Mouse (Mus musculus): ENCODE data around the gene Mcmbp. TPM values are rescaled to one million over a fixed set of nuclear protein-coding genes. Genes with fewer than 3 reads are reported as not detected.
A peak's percentile ranks its signal among the peaks of the same experiment; 100 is the strongest.
"Not testable (repeated sequence)": the region's sequence is repeated elsewhere in the genome, so short reads cannot be mapped to it uniquely, and the experiment has no call there.

Mcmbp gene
- polyA plus RNA-seq, 1 experiment from 2014 or later, result 54.7 TPM

- H3K4me3 ChIP-seq (ENCODE audit: low read depth, low read length), result no peak overlapping the region
- H3K4me1 ChIP-seq (replicated peaks; ENCODE audit: control insufficient read depth, insufficient read depth, low read length), result peaks cover 6% of the 10 kb centered on the region; the same call in 1 of the 2 replicates
- H3K36me3 ChIP-seq (ENCODE audit: control insufficient read depth, insufficient read depth, low read length), result peaks cover 4% of the 10 kb centered on the region; the same call in 1 of the 2 replicates
- no peak overlapping the region for H3K27ac ChIP-seq (ENCODE audit: low read depth, low read length)
- 77% methylated on average over 2 of the region's 2 CpGs for WGBS
- DNase-seq (ENCODE audit: low spot score), result no peak
- ATAC-seq (replicated peaks; ENCODE audit: low FRiP score), result no peak
- no peaks in the 10 kb centered on the region for H3K9me3 ChIP-seq (ENCODE audit: control insufficient read depth, low read length)
- no peaks in the 10 kb centered on the region for H3K27me3 ChIP-seq (replicated peaks; ENCODE audit: control insufficient read depth, insufficient read depth, low read length)
- H3K9ac ChIP-seq (ENCODE audit: low read depth, low read length), result no peak overlapping the region
- H3K4me2 ChIP-seq, result no peak overlapping the region
Observed at GRCm38 (mm10) chr7:128731585-128731984, 8.7 kb downstream of the Mcmbp start.

GRCm38 (mm10) chr7:128728738-128729137, 11.6 kb downstream of the Mcmbp start:
- H3K9me3 ChIP-seq (ENCODE audit: control insufficient read depth, low read length), result no peaks in the 10 kb centered on the region
- no peak for DNase-seq (ENCODE audit: low spot score)
- peaks cover 10% of the 10 kb centered on the region for H3K4me1 ChIP-seq (replicated peaks; ENCODE audit: control insufficient read depth, insufficient read depth, low read length)
- 0 out of 2 replicates have a peak, but pooled peaks cover 2% of the 10 kb centered on the region for H3K36me3 ChIP-seq (ENCODE audit: control insufficient read depth, insufficient read depth, low read length)
- H3K27ac ChIP-seq (ENCODE audit: low read depth, low read length), result no peak overlapping the region
- H3K27me3 ChIP-seq (replicated peaks; ENCODE audit: control insufficient read depth, insufficient read depth, low read length), result no peaks in the 10 kb centered on the region
- H3K4me2 ChIP-seq, result no peak overlapping the region
- ATAC-seq (replicated peaks; ENCODE audit: low FRiP score), result no peak
- no peak overlapping the region for H3K9ac ChIP-seq (ENCODE audit: low read depth, low read length)
- no peak overlapping the region for H3K4me3 ChIP-seq (ENCODE audit: low read depth, low read length)
- WGBS, result 82% methylated on average over 10 of the region's 10 CpGs

- no peak overlapping the region for H3K27ac ChIP-seq (ENCODE audit: low read depth, low read length)
- peaks cover 10% of the 10 kb centered on the region for H3K4me1 ChIP-seq (replicated peaks; ENCODE audit: control insufficient read depth, insufficient read depth, low read length)
- peaks cover 2% of the 10 kb centered on the region; the same call in 1 of the 2 replicates for H3K36me3 ChIP-seq (ENCODE audit: control insufficient read depth, insufficient read depth, low read length)
- no peaks in the 10 kb centered on the region for H3K27me3 ChIP-seq (replicated peaks; ENCODE audit: control insufficient read depth, insufficient read depth, low read length)
- no peak for DNase-seq (ENCODE audit: low spot score)
- H3K4me2 ChIP-seq, result no peak overlapping the region
- no peak overlapping the region for H3K9ac ChIP-seq (ENCODE audit: low read depth, low read length)
- no peak overlapping the region for H3K4me3 ChIP-seq (ENCODE audit: low read depth, low read length)
- WGBS, result 65% methylated on average over 5 of the region's 5 CpGs
- ATAC-seq (replicated peaks; ENCODE audit: low FRiP score), result no peak
- H3K9me3 ChIP-seq (ENCODE audit: control insufficient read depth, low read length), result no peaks in the 10 kb centered on the region
Observed at GRCm38 (mm10) chr7:128727701-128728100, 12.6 kb downstream of the Mcmbp start.

- no peak overlapping the region for H3K4me3 ChIP-seq (ENCODE audit: low read depth, low read length)
- H3K9me3 ChIP-seq (ENCODE audit: control insufficient read depth, low read length), result no peaks in the 10 kb centered on the region
- H3K27me3 ChIP-seq (replicated peaks; ENCODE audit: control insufficient read depth, insufficient read depth, low read length), result no peaks in the 10 kb centered on the region
- ATAC-seq (replicated peaks; ENCODE audit: low FRiP score) (no peak), DNase-seq (ENCODE audit: low spot score) (no peak)
- WGBS, result 81% methylated on average over 10 of the region's 10 CpGs
- peaks cover 2% of the 10 kb centered on the region; the same call in 1 of the 2 replicates for H3K36me3 ChIP-seq (ENCODE audit: control insufficient read depth, insufficient read depth, low read length)
- peaks cover 10% of the 10 kb centered on the region for H3K4me1 ChIP-seq (replicated peaks; ENCODE audit: control insufficient read depth, insufficient read depth, low read length)
- no peak overlapping the region for H3K27ac ChIP-seq (ENCODE audit: low read depth, low read length)
- H3K4me2 ChIP-seq, result no peak overlapping the region
- H3K9ac ChIP-seq (ENCODE audit: low read depth, low read length), result no peak overlapping the region
Observed at GRCm38 (mm10) chr7:128726999-128727398, 13.3 kb downstream of the Mcmbp start.

- no peaks in the 10 kb centered on the region for H3K9me3 ChIP-seq (ENCODE audit: control insufficient read depth, low read length)
- no peak overlapping the region for H3K27ac ChIP-seq (ENCODE audit: low read depth, low read length)
- peaks cover 2% of the 10 kb centered on the region; the same call in 1 of the 2 replicates for H3K36me3 ChIP-seq (ENCODE audit: control insufficient read depth, insufficient read depth, low read length)
- peaks cover 8% of the 10 kb centered on the region for H3K4me1 ChIP-seq (replicated peaks; ENCODE audit: control insufficient read depth, insufficient read depth, low read length)
- ATAC-seq (replicated peaks; ENCODE audit: low FRiP score) (no peak), DNase-seq (ENCODE audit: low spot score) (no peak)
- no peak overlapping the region for H3K4me2 ChIP-seq
- H3K27me3 ChIP-seq (replicated peaks; ENCODE audit: control insufficient read depth, insufficient read depth, low read length), result no peaks in the 10 kb centered on the region
- H3K9ac ChIP-seq (ENCODE audit: low read depth, low read length), result no peak overlapping the region
- WGBS, result 87% methylated on average over 9 of the region's 9 CpGs
- H3K4me3 ChIP-seq (ENCODE audit: low read depth, low read length), result no peak overlapping the region
Observed at GRCm38 (mm10) chr7:128725189-128725588, 15.1 kb downstream of the Mcmbp start.

- Histone ChIP-seq H3K27ac (ENCODE audit: low read depth, low read length) (no peak overlapping the region), H3K4me3 (ENCODE audit: low read depth, low read length) (no peak overlapping the region), H3K27me3 (replicated peaks; ENCODE audit: control insufficient read depth, insufficient read depth, low read length) (no peaks in the 10 kb centered on the region), H3K4me2 (no peak overlapping the region), H3K9me3 (ENCODE audit: control insufficient read depth, low read length) (no peaks in the 10 kb centered on the region), H3K4me1 (replicated peaks; ENCODE audit: control insufficient read depth, insufficient read depth, low read length) (peaks cover 8% of the 10 kb centered on the region), H3K9ac (ENCODE audit: low read depth, low read length) (no peak overlapping the region), H3K36me3 (ENCODE audit: control insufficient read depth, insufficient read depth, low read length) (peaks cover 2% of the 10 kb centered on the region; the same call in 1 of the 2 replicates)
- ATAC-seq (replicated peaks; ENCODE audit: low FRiP score) (peak; percentile 78), DNase-seq (ENCODE audit: low spot score) (no peak)
- WGBS, result 57% methylated on average over 4 of the region's 4 CpGs
Observed at GRCm38 (mm10) chr7:128724761-128725160, 15.5 kb downstream of the Mcmbp start.

- no peak overlapping the region for H3K9ac ChIP-seq (ENCODE audit: low read depth, low read length)
- no peak overlapping the region for H3K4me2 ChIP-seq
- H3K36me3 ChIP-seq (ENCODE audit: control insufficient read depth, insufficient read depth, low read length), result peaks cover 33% of the 10 kb centered on the region
- H3K4me3 ChIP-seq (ENCODE audit: low read depth, low read length), result no peak overlapping the region
- H3K4me1 ChIP-seq (replicated peaks; ENCODE audit: control insufficient read depth, insufficient read depth, low read length), result no peaks in the 10 kb centered on the region
- 74% methylated on average over 4 of the region's 4 CpGs for WGBS
- H3K27ac ChIP-seq (ENCODE audit: low read depth, low read length), result no peak overlapping the region
- H3K27me3 ChIP-seq (replicated peaks; ENCODE audit: control insufficient read depth, insufficient read depth, low read length), result no peaks in the 10 kb centered on the region
- no peak for ATAC-seq (replicated peaks; ENCODE audit: low FRiP score)
- DNase-seq (ENCODE audit: low spot score), result no peak
- H3K9me3 ChIP-seq (ENCODE audit: control insufficient read depth, low read length), result no peaks in the 10 kb centered on the region
Observed at GRCm38 (mm10) chr7:128717991-128718390, 22.3 kb downstream of the Mcmbp start.

- no peaks in the 10 kb centered on the region for H3K4me1 ChIP-seq (replicated peaks; ENCODE audit: control insufficient read depth, insufficient read depth, low read length)
- WGBS, result 33% methylated on average over 4 of the region's 4 CpGs
- DNase-seq (ENCODE audit: low spot score) (peak; percentile 59), ATAC-seq (replicated peaks; ENCODE audit: low FRiP score) (peak; percentile 61)
- no peaks in the 10 kb centered on the region for H3K9me3 ChIP-seq (ENCODE audit: control insufficient read depth, low read length)
- H3K9ac ChIP-seq (ENCODE audit: low read depth, low read length), result no peak overlapping the region
- no peak overlapping the region for H3K27ac ChIP-seq (ENCODE audit: low read depth, low read length)
- H3K4me2 ChIP-seq, result no peak overlapping the region
- H3K27me3 ChIP-seq (replicated peaks; ENCODE audit: control insufficient read depth, insufficient read depth, low read length), result no peaks in the 10 kb centered on the region
- H3K4me3 ChIP-seq (ENCODE audit: low read depth, low read length), result no peak overlapping the region
- H3K36me3 ChIP-seq (ENCODE audit: control insufficient read depth, insufficient read depth, low read length), result peaks cover 41% of the 10 kb centered on the region
Observed at GRCm38 (mm10) chr7:128705735-128706134, 34.6 kb downstream of the Mcmbp start.

GRCm38 (mm10) chr7:128699959-128700358, 40.3 kb downstream of the Mcmbp start:
- 73% methylated on average over 6 of the region's 6 CpGs for WGBS
- not testable (repeated sequence) for H3K4me1 ChIP-seq (replicated peaks; ENCODE audit: control insufficient read depth, insufficient read depth, low read length); H3K4me2 ChIP-seq; H3K27me3 ChIP-seq (replicated peaks; ENCODE audit: control insufficient read depth, insufficient read depth, low read length); H3K9me3 ChIP-seq (ENCODE audit: control insufficient read depth, low read length); H3K4me3 ChIP-seq (ENCODE audit: low read depth, low read length); H3K27ac ChIP-seq (ENCODE audit: low read depth, low read length); H3K9ac ChIP-seq (ENCODE audit: low read depth, low read length); DNase-seq (ENCODE audit: low spot score)
- H3K36me3 ChIP-seq (ENCODE audit: control insufficient read depth, insufficient read depth, low read length), result peaks cover 33% of the 10 kb centered on the region
- ATAC-seq (replicated peaks; ENCODE audit: low FRiP score), result peak; percentile 62
